In genomic region chr8:117792616-117793144, GRCm38 (mm10) we compare ENCODE assay signal across 23 mouse cellular contexts. TPM values are rescaled to one million over a fixed set of nuclear protein-coding genes. Genes with fewer than 3 reads are reported as not detected.
DNase-seq lines count a peak whose midpoint lies in the region; ATAC-seq and TF ChIP-seq lines count a peak whose summit lies in the region.
"Had no signal": no experiment of that assay in that cellular context is flagged by ENCODE, and none has a peak within 500 bp of the region (broad histone marks: within the 10 kb centered on the region; RNA-seq: fewer than 3 reads in every experiment).

No protein-coding gene starts in this region.

- no peak overlapping the region for H3K9ac ChIP-seq in hindbrain, embryonic 12.5 days
- no peak overlapping the region for H3K9ac ChIP-seq in midbrain, embryonic 13.5 days (replicated peaks)
- H3K9ac ChIP-seq in midbrain, embryonic 16.5 days (ENCODE audit: low read depth, low read length) = no peak overlapping the region
- H3K9ac ChIP-seq: forebrain, embryonic 13.5 days; heart, embryonic 15.5 days; limb, embryonic 13.5 days had no signal

- no peaks in the 10 kb centered on the region for H3K27me3 ChIP-seq in hindbrain, embryonic 10.5 days (ENCODE audit: insufficient read depth, poor library complexity, severe bottlenecking)
- H3K27me3 ChIP-seq in hindbrain, embryonic 12.5 days = no peaks in the 10 kb centered on the region
- no peaks in the 10 kb centered on the region for H3K27me3 ChIP-seq in midbrain, embryonic 13.5 days
- H3K27me3 ChIP-seq in midbrain, embryonic 16.5 days (ENCODE audit: control insufficient read depth, insufficient read depth, low read depth, low read length) = no peaks in the 10 kb centered on the region
- H3K27me3 ChIP-seq: forebrain, embryonic 13.5 days; heart, embryonic 15.5 days; limb, embryonic 13.5 days had no signal

- peak; percentile 40 for DNase-seq in hindbrain, embryonic 10.5 days (ENCODE audit: low spot score)
- peak; percentile 6 for DNase-seq in brain, embryonic 14.5 days (ENCODE audit: low read depth)
- no peak for DNase-seq in lung, adult 2 months
- DNase-seq in embryo, embryonic 10 days (ENCODE audit: low spot score) = no peak
- DNase-seq: B cell, adult 2 months; cerebellum, adult 9-11 months; gastrocnemius, postnatal 10 days; kidney, adult 18-20 months; kidney, postnatal 4 days; lung, postnatal 36 days; right cerebral cortex, postnatal 25 days; thymus, adult 2 months; thymus, postnatal 36 days had no signal

- peaks cover 100% of the 10 kb centered on the region for H3K36me3 ChIP-seq in hindbrain, embryonic 10.5 days
- peaks cover 71% of the 10 kb centered on the region for H3K36me3 ChIP-seq in hindbrain, embryonic 12.5 days
- H3K36me3 ChIP-seq in midbrain, embryonic 13.5 days = peaks cover 87% of the 10 kb centered on the region
- H3K36me3 ChIP-seq in midbrain, embryonic 16.5 days (ENCODE audit: control insufficient read depth, insufficient read depth, low read length) = peaks cover 22% of the 10 kb centered on the region

- H3K4me2 ChIP-seq in hindbrain, embryonic 12.5 days (replicated peaks) = no peak overlapping the region
- no peak overlapping the region for H3K4me2 ChIP-seq in midbrain, embryonic 13.5 days (replicated peaks)
- no peak overlapping the region for H3K4me2 ChIP-seq in midbrain, embryonic 16.5 days (ENCODE audit: low read length)
- H3K4me2 ChIP-seq: forebrain, embryonic 13.5 days; heart, embryonic 15.5 days; limb, embryonic 13.5 days; liver, embryonic 11.5 days had no signal

- 64% methylated on average over 19 of the region's 19 CpGs for WGBS in hindbrain, embryonic 10.5 days
- WGBS in hindbrain, embryonic 12.5 days = 74% methylated on average over 19 of the region's 19 CpGs
- 62% methylated on average over 19 of the region's 19 CpGs for WGBS in midbrain, embryonic 13.5 days
- WGBS in midbrain, embryonic 16.5 days = 61% methylated on average over 19 of the region's 19 CpGs
- 78% methylated on average over 19 of the region's 19 CpGs for whole genome bisulfite sequencing in lung, adult 2 months

- 0 out of 2 replicates have a peak overlapping the region, but pooled peaks have one; percentile 12 for H3K27ac ChIP-seq in hindbrain, embryonic 10.5 days
- H3K27ac ChIP-seq in hindbrain, embryonic 12.5 days = no peak overlapping the region
- H3K27ac ChIP-seq in midbrain, embryonic 13.5 days = no peak overlapping the region; the same call in 1 of the 2 replicates
- H3K27ac ChIP-seq in midbrain, embryonic 16.5 days (ENCODE audit: low read length) = no peak overlapping the region
- H3K27ac ChIP-seq: forebrain, embryonic 13.5 days; heart, embryonic 10.5 days; heart, embryonic 15.5 days; limb, embryonic 13.5 days; stomach, postnatal 0 days had no signal

- peaks cover 3% of the 10 kb centered on the region; the same call in 1 of the 2 replicates for H3K9me3 ChIP-seq in hindbrain, embryonic 10.5 days
- peaks cover 4% of the 10 kb centered on the region; the same call in 1 of the 2 replicates for H3K9me3 ChIP-seq in hindbrain, embryonic 12.5 days (replicated peaks)
- H3K9me3 ChIP-seq in midbrain, embryonic 13.5 days = no peaks in the 10 kb centered on the region
- H3K9me3 ChIP-seq in midbrain, embryonic 16.5 days (replicated peaks; ENCODE audit: control insufficient read depth, low read length, poor library complexity, severe bottlenecking) = no peaks in the 10 kb centered on the region
- H3K9me3 ChIP-seq: forebrain, embryonic 13.5 days; heart, embryonic 10.5 days; heart, embryonic 15.5 days had no signal

- ATAC-seq in hindbrain, embryonic 12.5 days (ENCODE audit: low FRiP score) = no peak
- ATAC-seq in midbrain, embryonic 13.5 days = 0 out of 2 replicates have a peak, but pooled peaks have one; percentile 37
- no peak for ATAC-seq in midbrain, embryonic 16.5 days
- ATAC-seq: forebrain, embryonic 13.5 days; hindbrain, embryonic 16.5 days had no signal

- no peak for TF ChIP-seq CTCF in brain, embryonic 14.5 days (IDR thresholded peaks at IDR 0.05; ENCODE audit: borderline replicate concordance, extremely low read depth, insufficient read depth, insufficient read length)
- no peak for TF ChIP-seq CTCF in lung, adult 2 months (IDR thresholded peaks at IDR 0.05; ENCODE audit: insufficient read depth, low read length)

- TF ChIP-seq POLR2A in brain, embryonic 14.5 days (IDR thresholded peaks at IDR 0.05; ENCODE audit: borderline replicate concordance, extremely low read depth, insufficient read depth, insufficient read length, poor library complexity, severe bottlenecking) = no peak
- TF ChIP-seq POLR2A in lung, adult 2 months (IDR thresholded peaks at IDR 0.05; ENCODE audit: borderline replicate concordance, extremely low read depth, low read depth, low read length) = no peak

- peaks cover 14% of the 10 kb centered on the region; the same call in 1 of the 2 replicates for H3K4me1 ChIP-seq in hindbrain, embryonic 10.5 days (replicated peaks)
- peaks cover 5% of the 10 kb centered on the region; the same call in 1 of the 2 replicates for H3K4me1 ChIP-seq in hindbrain, embryonic 12.5 days
- peaks cover 9% of the 10 kb centered on the region; the same call in 1 of the 2 replicates for H3K4me1 ChIP-seq in midbrain, embryonic 13.5 days (replicated peaks)
- H3K4me1 ChIP-seq in midbrain, embryonic 16.5 days (ENCODE audit: control insufficient read depth, insufficient read depth, low read length) = no peaks in the 10 kb centered on the region
- H3K4me1 ChIP-seq in lung, adult 2 months (ENCODE audit: control insufficient read depth, insufficient read depth, low read length) = no peaks in the 10 kb centered on the region
- H3K4me1 ChIP-seq: forebrain, embryonic 13.5 days; heart, embryonic 10.5 days; heart, embryonic 15.5 days had no signal

- H3K4me3 ChIP-seq in hindbrain, embryonic 10.5 days = no peak overlapping the region
- H3K4me3 ChIP-seq in hindbrain, embryonic 12.5 days = no peak overlapping the region
- H3K4me3 ChIP-seq in midbrain, embryonic 13.5 days (replicated peaks) = no peak overlapping the region
- H3K4me3 ChIP-seq in midbrain, embryonic 16.5 days (ENCODE audit: low read depth, low read length) = no peak overlapping the region
- no peak overlapping the region for H3K4me3 ChIP-seq in lung, adult 2 months (replicated peaks; ENCODE audit: extremely low read depth, low read depth, low read length)
- H3K4me3 ChIP-seq: forebrain, embryonic 13.5 days; heart, embryonic 10.5 days; heart, embryonic 15.5 days; limb, embryonic 13.5 days had no signal

RNA-seq across cellular contexts. Expression of gene Mphosph6, which starts 9.1 kb away (rescaled TPM):
- polyA plus RNA-seq in hindbrain, embryonic 10.5 days (2016; fragmentation: Nextera tagmentation; extraction: Ambion mirVana) = 53.1 and 66.9 TPM in 2 replicates
- 45.8 and 46.6 TPM in 2 replicates for polyA plus RNA-seq in hindbrain, embryonic 12.5 days (2016; fragmentation: Nextera tagmentation; extraction: Ambion mirVana)
- 37.4 and 38.3 TPM in 2 replicates for polyA plus RNA-seq in midbrain, embryonic 13.5 days (2015; fragmentation: Nextera tagmentation; extraction: Ambion mirVana)
- polyA plus RNA-seq in midbrain, embryonic 16.5 days (2015; fragmentation: Nextera tagmentation; extraction: Ambion mirVana) = 31.6 and 33.1 TPM in 2 replicates
- 19.8 and 21.5 TPM in 2 replicates for polyA plus RNA-seq in brain, embryonic 14.5 days (2012; rRNA removed)
- polyA plus RNA-seq in lung, adult 2 months (2012; rRNA removed) = 4.3 and 10.2 TPM in 2 replicates

Comparison
In these comparisons a context has a peak if more than half of its experiments do, and no peak if none do; other contexts are left out.
1. DNase-seq: peak in hindbrain, embryonic 10.5 days (single experiment) and brain, embryonic 14.5 days (single experiment); none in lung, adult 2 months (single experiment) and embryo, embryonic 10 days (single experiment).